Mouse (Mus musculus): ENCODE measurements around the gene Nit1. TPM values are rescaled to one million over a fixed set of nuclear protein-coding genes. Genes with fewer than 3 reads are reported as not detected.

The Nit1 gene
- polyA plus RNA-seq, 1 experiment from 2014 or later, result 34.8 TPM

GRCm38 (mm10) chr1:171373946-171374345 lies 28.5 kb upstream of the Nit1 start:
- no peak; the same call in 1 of the 2 replicates for ATAC-seq (ENCODE audit: extremely low read depth, insufficient number of reproducible peaks, low FRiP score, low TSS enrichment)
- Histone ChIP-seq H3K4me3 (no peak overlapping the region), H3K4me2 (no peak overlapping the region; the same call in 1 of the 2 replicates), H3K4me1 (peaks cover 14% of the 10 kb centered on the region), H3K27ac (replicated peaks) (no peak overlapping the region), H3K9ac (no peak overlapping the region), H3K9me3 (no peaks in the 10 kb centered on the region), H3K27me3 (replicated peaks) (peaks cover 35% of the 10 kb centered on the region; the same call in 1 of the 2 replicates), H3K36me3 (no peaks in the 10 kb centered on the region)
- WGBS, result 8% methylated on average over 4 of the region's 4 CpGs

- Histone ChIP-seq H3K4me1 (peaks cover 14% of the 10 kb centered on the region), H3K9me3 (no peaks in the 10 kb centered on the region), H3K4me3 (no peak overlapping the region), H3K27ac (replicated peaks) (no peak overlapping the region), H3K27me3 (replicated peaks) (peaks cover 35% of the 10 kb centered on the region; the same call in 1 of the 2 replicates), H3K36me3 (no peaks in the 10 kb centered on the region), H3K4me2 (no peak overlapping the region), H3K9ac (no peak overlapping the region)
- no peak for ATAC-seq (ENCODE audit: extremely low read depth, insufficient number of reproducible peaks, low FRiP score, low TSS enrichment)
- 57% methylated on average over 3 of the region's 3 CpGs for WGBS
Observed at GRCm38 (mm10) chr1:171372880-171373279, 27.4 kb upstream of the Nit1 start.

- Histone ChIP-seq H3K9ac (0 out of 2 replicates have a peak within 1 kb of the TSS, but pooled peaks have one; percentile 12), H3K27me3 (replicated peaks) (peaks cover 35% of the 10 kb centered on the region; the same call in 1 of the 2 replicates), H3K4me3 (no peak within 1 kb of the TSS), H3K27ac (replicated peaks) (no peak within 1 kb of the TSS), H3K4me1 (peaks cover 8% of the 10 kb centered on the region), H3K4me2 (no peak within 1 kb of the TSS), H3K36me3 (no peaks in the 10 kb centered on the region), H3K9me3 (no peaks in the 10 kb centered on the region)
- 37% methylated on average over 20 of the region's 20 CpGs for WGBS
- ATAC-seq (ENCODE audit: extremely low read depth, insufficient number of reproducible peaks, low FRiP score, low TSS enrichment), result no peak
Observed at GRCm38 (mm10) chr1:171369845-171370556, 24.6 kb upstream of the Nit1 start, which contains the start of gene Nectin4. Nectin4 (plus strand) TSS chr1:171370099.

GRCm38 (mm10) chr1:171365934-171366333 lies 20.5 kb upstream of the Nit1 start:
- Histone ChIP-seq H3K36me3 (no peaks in the 10 kb centered on the region), H3K27me3 (replicated peaks) (peaks cover 15% of the 10 kb centered on the region; the same call in 1 of the 2 replicates), H3K4me2 (no peak overlapping the region), H3K9ac (no peak overlapping the region), H3K4me1 (peaks cover 6% of the 10 kb centered on the region), H3K9me3 (no peaks in the 10 kb centered on the region), H3K27ac (replicated peaks) (no peak overlapping the region), H3K4me3 (no peak overlapping the region)
- WGBS, result 66% methylated on average over 7 of the region's 7 CpGs
- no peak for ATAC-seq (ENCODE audit: extremely low read depth, insufficient number of reproducible peaks, low FRiP score, low TSS enrichment)

GRCm38 (mm10) chr1:171361106-171362103 lies 16.0 kb upstream of the Nit1 start:
- Histone ChIP-seq H3K36me3 (peaks cover 32% of the 10 kb centered on the region), H3K4me3 (peak overlapping the region; percentile 65), H3K9me3 (0 out of 2 replicates have a peak, but pooled peaks cover 3% of the 10 kb centered on the region), H3K9ac (peak overlapping the region; percentile 82), H3K4me2 (peak overlapping the region; percentile 84), H3K27ac (replicated peaks) (peak overlapping the region; percentile 55; the same call in 1 of the 2 replicates), H3K27me3 (replicated peaks) (no peaks in the 10 kb centered on the region), H3K4me1 (peaks cover 14% of the 10 kb centered on the region)
- 27% methylated on average over 16 of the region's 16 CpGs for WGBS
- ATAC-seq (ENCODE audit: extremely low read depth, insufficient number of reproducible peaks, low FRiP score, low TSS enrichment), result no peak

GRCm38 (mm10) chr1:171360656-171361055 lies 15.2 kb upstream of the Nit1 start, which contains the start of gene Klhdc9:
Klhdc9 (minus strand) TSS chr1:171360798.
- Histone ChIP-seq H3K4me3 (peak within 1 kb of the TSS; percentile 65), H3K36me3 (peaks cover 34% of the 10 kb centered on the region), H3K27me3 (replicated peaks) (no peaks in the 10 kb centered on the region), H3K9ac (peak within 1 kb of the TSS; percentile 82), H3K9me3 (0 out of 2 replicates have a peak, but pooled peaks cover 3% of the 10 kb centered on the region), H3K4me1 (peaks cover 14% of the 10 kb centered on the region), H3K4me2 (peak within 1 kb of the TSS; percentile 84), H3K27ac (replicated peaks) (peak within 1 kb of the TSS; percentile 55; the same call in 1 of the 2 replicates)
- WGBS, result 1% methylated on average over 21 of the region's 21 CpGs
- peak; percentile 74; the same call in 1 of the 2 replicates for ATAC-seq (ENCODE audit: extremely low read depth, insufficient number of reproducible peaks, low FRiP score, low TSS enrichment)

- H3K27ac ChIP-seq (replicated peaks), result 0 out of 2 replicates have a peak overlapping the region, but pooled peaks have one; percentile 12
- peak overlapping the region; percentile 65 for H3K4me3 ChIP-seq
- WGBS, result 5% methylated on average over 26 of the region's 26 CpGs
- H3K4me1 ChIP-seq, result peaks cover 14% of the 10 kb centered on the region
- H3K27me3 ChIP-seq (replicated peaks), result no peaks in the 10 kb centered on the region
- H3K9me3 ChIP-seq, result 0 out of 2 replicates have a peak, but pooled peaks cover 3% of the 10 kb centered on the region
- no peak; the same call in 1 of the 2 replicates for ATAC-seq (ENCODE audit: extremely low read depth, insufficient number of reproducible peaks, low FRiP score, low TSS enrichment)
- H3K36me3 ChIP-seq, result peaks cover 34% of the 10 kb centered on the region
- H3K9ac ChIP-seq, result peak overlapping the region; percentile 82
- peak overlapping the region; percentile 84 for H3K4me2 ChIP-seq
Observed at GRCm38 (mm10) chr1:171360253-171360652, 14.8 kb upstream of the Nit1 start.

- Histone ChIP-seq H3K9me3 (0 out of 2 replicates have a peak, but pooled peaks cover 3% of the 10 kb centered on the region), H3K27ac (replicated peaks) (no peak overlapping the region), H3K4me2 (no peak overlapping the region), H3K4me3 (no peak overlapping the region), H3K4me1 (peaks cover 14% of the 10 kb centered on the region), H3K36me3 (peaks cover 34% of the 10 kb centered on the region), H3K9ac (no peak overlapping the region), H3K27me3 (replicated peaks) (no peaks in the 10 kb centered on the region)
- 78% methylated on average over 4 of the region's 4 CpGs for WGBS
- no peak for ATAC-seq (ENCODE audit: extremely low read depth, insufficient number of reproducible peaks, low FRiP score, low TSS enrichment)
Observed at GRCm38 (mm10) chr1:171358421-171358820, 13.0 kb upstream of the Nit1 start.

- Histone ChIP-seq H3K27me3 (replicated peaks) (no peaks in the 10 kb centered on the region), H3K36me3 (peaks cover 34% of the 10 kb centered on the region), H3K4me1 (peaks cover 14% of the 10 kb centered on the region), H3K4me3 (no peak overlapping the region), H3K9me3 (0 out of 2 replicates have a peak, but pooled peaks cover 3% of the 10 kb centered on the region), H3K9ac (no peak overlapping the region), H3K4me2 (no peak overlapping the region), H3K27ac (replicated peaks) (no peak overlapping the region)
- 82% methylated on average over 2 of the region's 2 CpGs for WGBS
- ATAC-seq (ENCODE audit: extremely low read depth, insufficient number of reproducible peaks, low FRiP score, low TSS enrichment), result no peak
Observed at GRCm38 (mm10) chr1:171356814-171357213, 11.4 kb upstream of the Nit1 start.

- Histone ChIP-seq H3K27me3 (replicated peaks) (no peaks in the 10 kb centered on the region), H3K9ac (no peak overlapping the region), H3K9me3 (0 out of 2 replicates have a peak, but pooled peaks cover 3% of the 10 kb centered on the region), H3K4me2 (no peak overlapping the region), H3K36me3 (peaks cover 34% of the 10 kb centered on the region), H3K4me1 (peaks cover 8% of the 10 kb centered on the region), H3K27ac (replicated peaks) (no peak overlapping the region), H3K4me3 (no peak overlapping the region)
- 82% methylated on average over 5 of the region's 5 CpGs for WGBS
- no peak for ATAC-seq (ENCODE audit: extremely low read depth, insufficient number of reproducible peaks, low FRiP score, low TSS enrichment)
Observed at GRCm38 (mm10) chr1:171355812-171356340, 10.4 kb upstream of the Nit1 start.

Data from heart, embryonic 13.5 days (tissue).